Mouse (Mus musculus) CH12.LX (cell line): ENCODE measurements at regions not wholly inside any gene's neighbourhood (a gene's known extent, or its start where the extent isn't known, plus 50 kb on each side); places are given as distances from the start of the nearest gene placed in this dataset.

Experiments used
- DNase-seq: peaks from one replicate; pipeline ENCODE4 v3.0.0-alpha.2; 2013; ENCODE audit errors: extremely low read depth
- H3K27ac ChIP-seq: 2 replicates; pipeline ENCODE4 v1.5.1; 2012; ENCODE audit warnings: low read depth, mild to moderate bottlenecking, control low read depth, moderate library complexity; ENCODE audit not compliant: insufficient read depth
- H3K27me3 ChIP-seq: replicated peaks from 2 replicates; pipeline ENCODE3; 2012; ENCODE audit warnings: inconsistent platforms
- H3K36me3 ChIP-seq, 2 experiments: replicated peaks in 1 of 2; 2 replicates each; pipeline versions ENCODE3 to v1.6.1; 2012; ENCODE audit warnings: inconsistent platforms in 1 of 2, low read length in 1 of 2, mild to moderate bottlenecking in 1 of 2, mixed read lengths in 1 of 2, moderate library complexity in 1 of 2; ENCODE audit not compliant: control insufficient read depth in 1 of 2, insufficient read depth in 1 of 2
- H3K4me1 ChIP-seq, 2 experiments: 2 replicates each; pipeline ENCODE4 v1.6.1; 2012; ENCODE audit warnings: inconsistent platforms in 1 of 2, moderate library complexity in 1 of 2; ENCODE audit not compliant: insufficient read depth in 2 of 2, control insufficient read depth in 1 of 2
- H3K4me2 ChIP-seq: 2 replicates; pipeline ENCODE4 v1.6.1; 2012; ENCODE audit warnings: low read depth, mild to moderate bottlenecking, control low read depth; ENCODE audit not compliant: poor library complexity, insufficient read depth, severe bottlenecking
- H3K4me3 ChIP-seq, 3 experiments: fragments of 150-350 bp in 1 of 3; sonication (generic) in 1 of 3; replicated peaks in 1 of 3; 2 replicates each; pipeline versions ENCODE3 to v1.5.1; 2011 to 2012; ENCODE audit warnings: low read depth in 2 of 3, low read length in 2 of 3, mild to moderate bottlenecking in 2 of 3, moderate library complexity in 2 of 3, control low read depth in 1 of 3, improper control_type of control experiment in 1 of 3, inconsistent platforms in 1 of 3, mixed read lengths in 1 of 3; ENCODE audit not compliant: poor library complexity in 1 of 3
- H3K79me2 ChIP-seq: replicated peaks from 2 replicates; pipeline ENCODE4 v1.6.1; 2012; ENCODE audit warnings: mild to moderate bottlenecking, moderate library complexity; ENCODE audit not compliant: control insufficient read depth, poor library complexity, insufficient read depth, severe bottlenecking; ENCODE audit errors: extremely low read depth
- H3K9ac ChIP-seq: 2 replicates; pipeline ENCODE4 v1.6.1; 2012; ENCODE audit warnings: low read depth, mild to moderate bottlenecking, control low read depth, moderate library complexity; ENCODE audit not compliant: insufficient read depth
- H3K9me3 ChIP-seq: replicated peaks from 2 replicates; pipeline ENCODE3; 2012; ENCODE audit warnings: low read length, inconsistent platforms, mixed read lengths
- BHLHE40 ChIP-seq: IDR thresholded peaks from 2 replicates; pipeline ENCODE4 v1.6.1; 2011; ENCODE audit warnings: mild to moderate bottlenecking, low read depth, low read length, improper control_type of control experiment
- CHD1 ChIP-seq: IDR thresholded peaks from 2 replicates; pipeline ENCODE4 v1.6.1; 2012; ENCODE audit warnings: low read depth, low read length, improper control_type of control experiment, inconsistent platforms
- ELF1 ChIP-seq: IDR thresholded peaks from 2 replicates; pipeline ENCODE4 v1.6.1; 2014; ENCODE audit warnings: low read depth, mild to moderate bottlenecking, inconsistent platforms, low read length, improper control_type of control experiment
- JUN ChIP-seq: IDR thresholded peaks from 2 replicates; pipeline ENCODE4 v1.6.1; 2011; ENCODE audit warnings: low read depth, mild to moderate bottlenecking, low read length, improper control_type of control experiment, moderate library complexity; ENCODE audit not compliant: insufficient read depth
- MXI1 ChIP-seq: IDR thresholded peaks from 2 replicates; pipeline ENCODE4 v1.6.1; 2011; ENCODE audit warnings: mild to moderate bottlenecking, low read depth, low read length, improper control_type of control experiment
- NRF1 ChIP-seq: IDR thresholded peaks from 2 replicates; pipeline ENCODE4 v1.6.1; 2014; ENCODE audit warnings: low read depth, mild to moderate bottlenecking, inconsistent platforms, low read length, improper control_type of control experiment, moderate library complexity
- RAD21 ChIP-seq: IDR thresholded peaks from 2 replicates; pipeline ENCODE4 v1.6.1; 2011; ENCODE audit warnings: low read depth, mild to moderate bottlenecking, low read length, improper control_type of control experiment, moderate library complexity
- USF1 ChIP-seq: IDR thresholded peaks from 2 replicates; pipeline ENCODE4 v1.6.1; 2014; ENCODE audit warnings: low read depth, mild to moderate bottlenecking, inconsistent platforms, low read length, improper control_type of control experiment
- ZC3H11A ChIP-seq: IDR thresholded peaks from 2 replicates; pipeline ENCODE4 v1.6.1; 2012; ENCODE audit warnings: low read depth, mild to moderate bottlenecking, inconsistent platforms, low read length, improper control_type of control experiment
- ZNF384 ChIP-seq: IDR thresholded peaks from 2 replicates; pipeline ENCODE4 v1.6.1; 2012; ENCODE audit warnings: low read depth, low read length, improper control_type of control experiment, inconsistent platforms
- dilution Hi-C: fragments of 300-500 bp; cut with MboI; formaldehyde crosslinking; loops from 2 replicates; pipeline ENCODE4 v1.14.3; 2020; ENCODE audit warnings: low sequenced_read_pairs; ENCODE audit not compliant: extremely low pct_unique_long_range_greater_than_20kb, extremely low pct_ligation_motif_present
- in situ Hi-C: fragments of 300-500 bp; cut with MboI; formaldehyde crosslinking; loops from 3 replicates; pipeline ENCODE4 v1.14.3; 2019; ENCODE audit warnings: low sequenced_read_pairs, low pct_ligation_motif_present, low pct_unique_long_range_greater_than_20kb, mixed read lengths

DNA sequence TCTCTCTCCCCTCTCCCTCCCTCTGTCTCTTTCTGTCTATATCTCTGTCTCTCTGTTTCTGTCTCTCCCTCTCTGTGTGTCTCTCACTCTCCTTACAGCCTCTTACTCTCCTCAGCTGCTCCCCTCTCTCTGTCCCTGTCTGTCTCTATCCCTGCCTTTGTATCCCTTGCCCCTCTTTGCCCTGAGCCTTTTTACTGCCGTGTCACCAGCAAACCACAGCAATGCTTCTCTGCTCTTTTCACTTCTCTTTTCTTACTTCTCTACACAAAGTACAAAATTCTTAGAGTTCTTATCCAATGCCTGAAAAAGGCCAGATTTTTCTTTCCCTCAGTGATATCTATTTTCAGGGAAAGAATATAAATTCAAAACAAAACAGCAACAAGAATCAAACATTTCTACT is 323.7 kb upstream of the Ercc4 start:
- Histone ChIP-seq H3K4me3 (no peak overlapping the region), H3K9me3 (no peaks in the 10 kb centered on the region), H3K27ac (no peak overlapping the region)
- no peak for TF ChIP-seq USF1
- TF ChIP-seq, all 38 proteins: peak for 0
- no peak overlapping the region for H3K4me2 ChIP-seq
- H3K27me3 ChIP-seq: peaks cover 8% of the 10 kb centered on the region
- in situ Hi-C loops (no loop called here), dilution Hi-C loops (no loop called here)
- H3K79me2 ChIP-seq: no peaks in the 10 kb centered on the region
- H3K4me1 ChIP-seq: peaks cover 0 to 15% of the 10 kb centered on the region in 2 experiments; a peak in 2 of 4 replicates
- no peaks in the 10 kb centered on the region for H3K36me3 ChIP-seq
- H3K9ac ChIP-seq: no peak overlapping the region
- peak; percentile 14 for DNase-seq

GRCm38 (mm10) chr16:12798523-12798922 is 311.0 kb upstream of the Ercc4 start:
- H3K4me3 ChIP-seq: no peak overlapping the region
- no peak overlapping the region for H3K9ac ChIP-seq
- no peaks in the 10 kb centered on the region for H3K4me1 ChIP-seq
- H3K9me3 ChIP-seq: no peaks in the 10 kb centered on the region
- dilution Hi-C loops: no loop called here
- TF ChIP-seq RAD21 (no peak), MXI1 (no peak), BHLHE40 (no peak), JUN (no peak), CHD1 (no peak)
- TF ChIP-seq, all 38 proteins: peak for 0
- Histone ChIP-seq H3K79me2 (no peaks in the 10 kb centered on the region), H3K36me3 (no peaks in the 10 kb centered on the region), H3K27ac (no peak overlapping the region), H3K4me2 (no peak overlapping the region), H3K27me3 (peaks cover 30% of the 10 kb centered on the region)
- no peak for DNase-seq
- in situ Hi-C loops: no loop called here

- in situ Hi-C loops (no loop called here), dilution Hi-C loops (no loop called here)
- H3K27ac ChIP-seq: no peak overlapping the region
- DNase-seq: no peak
- H3K4me2 ChIP-seq: no peak overlapping the region
- H3K4me3 ChIP-seq: no peak overlapping the region
- H3K9me3 ChIP-seq: no peaks in the 10 kb centered on the region
- no peaks in the 10 kb centered on the region for H3K4me1 ChIP-seq
- peaks cover 17% of the 10 kb centered on the region for H3K27me3 ChIP-seq
- no peak overlapping the region for H3K9ac ChIP-seq
- no peak for TF ChIP-seq NRF1
- no peaks in the 10 kb centered on the region for H3K79me2 ChIP-seq
- no peaks in the 10 kb centered on the region for H3K36me3 ChIP-seq
Observed at GRCm38 (mm10) chr16:12800181-12800580, 309.3 kb upstream of the Ercc4 start.

DNA sequence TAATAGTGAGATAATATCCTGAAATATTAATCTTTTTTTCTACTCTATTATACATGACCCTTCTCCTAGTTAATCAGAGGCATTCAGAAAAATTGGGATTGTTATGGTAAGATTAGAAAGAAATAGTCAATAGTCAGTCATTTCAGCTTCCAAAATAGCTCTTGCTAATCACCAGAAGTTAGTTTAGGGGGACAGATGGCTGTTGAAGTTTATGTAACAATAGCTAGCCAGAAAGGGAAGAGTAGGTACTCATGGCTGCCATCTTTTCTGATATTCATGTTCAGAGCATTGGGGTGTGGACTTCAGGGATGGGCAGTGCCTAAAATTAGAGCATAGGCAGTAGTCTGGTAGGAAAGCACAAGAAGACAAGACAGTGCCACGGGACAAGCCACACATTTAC is 306.8 kb upstream of the Ercc4 start:
- Histone ChIP-seq H3K4me2 (no peak overlapping the region), H3K4me1 (no peaks in the 10 kb centered on the region), H3K27ac (no peak overlapping the region), H3K79me2 (no peaks in the 10 kb centered on the region), H3K4me3 (no peak overlapping the region), H3K27me3 (peaks cover 11% of the 10 kb centered on the region), H3K36me3 (no peaks in the 10 kb centered on the region), H3K9me3 (no peaks in the 10 kb centered on the region), H3K9ac (no peak overlapping the region)
- no peak for DNase-seq
- in situ Hi-C loops (no loop called here), dilution Hi-C loops (no loop called here)
- TF ChIP-seq ZNF384: no peak
- TF ChIP-seq ELF1: no peak
- TF ChIP-seq ZC3H11A: no peak
